Mouse (Mus musculus) leukemia stem cell, adult 10-12 weeks (primary cell): Measurements from ENCODE around the gene Coq7. TPM values are rescaled to one million over a fixed set of nuclear protein-coding genes. Genes with fewer than 3 reads are reported as not detected.

Experiments
- polyA plus RNA-seq: library from polyadenylated mRNA; stranded (reverse); fragments of >175 nt; gene quantifications from 2 replicates; pipeline ENCODE4 v1.2.3, GENCODE M21; 2012; ENCODE audit warnings: low replicate concordance

Gene Coq7
- polyA plus RNA-seq = 9.6 and 9.7 TPM in 2 replicates

GRCm38 (mm10) chr7:118533178-118533578, at the start of gene Coq7:
Coq7 (minus strand) TSS chr7:118533356.

GRCm38 (mm10) chr7:118491431-118492147, 41.6 kb downstream of the Coq7 start, which contains the start of gene Itpripl2:
Itpripl2 (minus strand) TSS chr7:118491975.

Other genes starting within 250 kb of the Coq7 start
- not detected in 2 replicates for gene Syt17, start 85.1 kb downstream of the Coq7 start, polyA plus RNA-seq
- 4.0 and 5.9 TPM in 2 replicates for gene Itpripl2, start 41.4 kb downstream of the Coq7 start, polyA plus RNA-seq
- gene Tmc7, start 51.4 kb upstream of the Coq7 start, polyA plus RNA-seq = not detected in 2 replicates
- not detected in 2 replicates for gene Tmc5, start 63.9 kb upstream of the Coq7 start, polyA plus RNA-seq
- 40.2 and 121 TPM in 2 replicates for gene Gde1, start 172.4 kb upstream of the Coq7 start, polyA plus RNA-seq
- 0.39 and 3.0 TPM in 2 replicates for gene Ccp110, start 179.2 kb upstream of the Coq7 start, polyA plus RNA-seq
- gene Vps35l, start 206.9 kb upstream of the Coq7 start, polyA plus RNA-seq = 8.6 and 15.1 TPM in 2 replicates